Mouse (Mus musculus): ENCODE measurements around the gene Slc12a5.

Slc12a5 gene

DNA sequence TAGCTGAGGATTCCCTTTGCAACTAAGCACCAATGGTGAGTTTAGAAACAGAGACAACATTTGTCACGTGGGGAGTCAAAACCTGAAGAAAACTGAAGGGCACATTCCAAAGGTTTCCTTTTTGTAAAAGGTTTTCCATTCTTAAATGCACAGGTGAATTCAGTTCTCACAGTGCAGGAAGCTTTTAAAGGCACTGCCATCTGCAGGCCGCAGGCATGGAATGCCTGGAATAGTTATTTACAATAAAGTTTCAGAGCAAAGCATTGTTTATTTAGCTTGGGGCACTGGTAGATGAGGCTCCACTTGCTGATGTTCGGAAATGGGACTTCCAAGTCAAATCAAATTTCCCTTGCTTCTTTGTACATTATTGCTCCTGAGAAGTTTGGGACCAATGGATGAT lies 71.9 kb downstream of the Slc12a5 start:
- no peak for DNase-seq (ENCODE audit: low spot score in 2 of 2)

DNA sequence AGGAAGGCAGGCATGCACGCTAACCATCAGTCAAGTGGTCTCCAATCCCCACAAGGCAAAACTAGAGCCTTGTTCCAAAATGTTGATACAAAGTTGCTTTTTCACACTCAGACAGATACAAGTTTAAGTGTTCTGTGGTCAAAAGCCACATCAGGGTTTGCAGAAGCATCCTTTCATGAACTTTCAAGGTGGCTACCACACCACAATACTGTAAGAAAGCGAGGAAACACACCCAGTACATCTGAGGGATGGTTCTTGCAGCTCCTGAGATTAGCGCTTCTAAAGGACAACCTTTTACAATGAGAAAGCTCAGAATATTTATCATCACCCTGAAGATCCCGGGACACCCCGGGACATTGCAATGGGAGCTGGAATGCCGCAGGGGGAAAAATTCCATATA lies 72.7 kb downstream of the Slc12a5 start:
- no peak for DNase-seq (ENCODE audit: low spot score in 2 of 2)

DNA sequence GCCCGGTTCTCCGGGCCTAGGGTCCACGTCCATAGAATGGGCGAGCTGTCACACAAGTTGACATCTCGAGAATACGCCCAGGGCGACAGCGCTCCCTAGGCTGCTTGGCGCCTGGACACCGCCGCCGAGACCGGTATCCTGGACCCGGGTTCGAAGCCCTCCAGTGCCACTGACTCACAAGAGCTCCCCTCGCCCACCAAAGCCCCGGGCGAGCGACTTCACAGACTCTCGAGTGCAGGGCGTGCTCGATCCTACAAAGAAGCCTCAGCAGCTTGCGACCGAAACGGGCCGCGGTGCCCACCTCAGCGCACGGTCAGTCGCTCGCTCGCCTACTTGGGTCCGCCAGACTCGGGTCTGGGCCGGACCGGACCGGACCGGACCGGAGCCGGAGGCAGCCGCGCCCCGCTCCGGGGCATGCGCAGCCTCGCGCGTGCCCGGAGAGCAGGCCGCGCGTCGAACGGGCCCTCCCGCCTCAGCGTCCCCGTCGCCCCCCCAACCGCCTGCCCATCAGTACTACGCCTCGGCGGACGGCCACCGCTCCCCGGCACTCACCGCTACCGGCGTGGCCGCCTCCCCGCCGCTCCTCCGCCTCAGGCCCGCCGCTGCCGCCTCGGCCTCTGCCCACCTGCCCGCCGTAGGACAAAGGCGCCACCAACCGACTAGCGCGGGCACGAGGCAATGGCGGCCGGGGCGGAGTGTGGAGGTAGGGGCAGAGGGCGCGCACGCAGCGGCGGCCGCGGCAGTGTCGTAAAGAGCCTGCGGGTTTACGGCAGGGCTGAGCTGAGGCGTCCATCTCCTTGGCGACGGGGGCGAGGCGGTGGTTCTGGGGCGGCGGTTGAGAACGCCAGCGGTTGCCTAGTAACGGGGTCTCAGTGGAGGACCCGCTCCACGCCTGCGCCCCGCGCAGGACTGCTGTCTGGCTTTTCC lies 73.8 kb downstream of the Slc12a5 start, which contains the start of gene Ncoa5:
Ncoa5 (minus strand) TSS at position 737 of the 927 bp plus-strand sequence.
- DNase-seq (ENCODE audit: low spot score in 2 of 2) = peak; percentile 97 to 99

DNA sequence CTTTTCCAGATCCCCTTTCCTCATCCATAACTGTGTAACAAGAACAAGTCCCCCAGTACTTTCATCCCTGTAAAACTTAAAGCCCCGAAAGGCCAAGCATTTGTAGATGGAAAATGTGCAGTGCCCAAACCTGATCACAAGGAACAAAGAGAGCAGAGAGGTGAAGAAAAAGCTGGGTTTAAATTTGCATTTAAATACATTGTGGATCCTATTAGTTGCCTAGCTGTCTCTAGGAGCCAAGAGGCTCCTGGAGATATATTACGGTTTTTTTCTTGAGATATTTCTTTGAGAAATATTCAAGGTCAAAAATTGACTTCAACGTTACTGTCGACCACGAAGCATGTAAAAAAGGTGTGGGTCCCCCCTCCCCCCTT lies 74.4 kb downstream of the Slc12a5 start:
- DNase-seq (ENCODE audit: low spot score in 2 of 2) = no peak

DNA sequence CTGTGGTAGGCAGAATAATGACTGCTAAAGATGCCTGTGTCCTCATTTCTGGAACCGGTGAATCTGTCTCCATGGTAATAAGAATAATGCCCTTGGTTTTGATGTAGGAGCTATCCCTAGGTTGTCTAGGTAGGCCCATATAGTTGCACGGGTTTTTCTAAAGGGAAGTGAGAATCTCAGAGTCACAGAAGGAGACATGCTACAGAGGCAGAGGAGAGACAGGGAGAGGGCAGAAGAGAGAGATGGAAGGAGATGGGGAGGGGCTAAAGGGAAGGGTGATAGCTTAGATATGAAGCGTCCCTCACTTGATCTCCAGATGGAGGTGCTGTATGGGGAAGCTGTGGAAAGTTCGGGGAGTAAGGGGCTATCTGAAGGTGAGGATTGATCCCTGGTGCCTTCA lies 76.8 kb downstream of the Slc12a5 start:
- DNase-seq (ENCODE audit: low spot score in 2 of 2) = no peak

DNA sequence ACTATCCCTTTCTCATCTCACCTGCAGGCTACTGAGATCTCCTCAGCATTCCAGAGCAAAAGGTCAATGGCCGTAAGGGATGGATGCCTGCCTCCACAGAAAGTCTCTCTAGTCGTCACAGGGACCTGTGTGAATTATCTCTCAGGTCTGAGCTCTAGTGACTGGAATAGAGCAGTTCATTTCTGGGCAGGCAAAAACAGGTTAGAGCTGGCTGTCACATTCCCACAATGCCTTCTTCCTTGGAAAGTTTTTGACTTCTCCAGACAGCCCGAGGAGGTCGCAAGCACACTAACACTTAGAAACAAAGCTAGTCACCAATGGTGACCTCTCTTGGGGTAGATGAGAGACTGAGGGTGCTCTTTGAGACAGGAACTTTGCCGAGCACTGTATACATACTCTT lies 81.5 kb downstream of the Slc12a5 start:
- DNase-seq (ENCODE audit: low spot score in 2 of 2) = no peak

DNA sequence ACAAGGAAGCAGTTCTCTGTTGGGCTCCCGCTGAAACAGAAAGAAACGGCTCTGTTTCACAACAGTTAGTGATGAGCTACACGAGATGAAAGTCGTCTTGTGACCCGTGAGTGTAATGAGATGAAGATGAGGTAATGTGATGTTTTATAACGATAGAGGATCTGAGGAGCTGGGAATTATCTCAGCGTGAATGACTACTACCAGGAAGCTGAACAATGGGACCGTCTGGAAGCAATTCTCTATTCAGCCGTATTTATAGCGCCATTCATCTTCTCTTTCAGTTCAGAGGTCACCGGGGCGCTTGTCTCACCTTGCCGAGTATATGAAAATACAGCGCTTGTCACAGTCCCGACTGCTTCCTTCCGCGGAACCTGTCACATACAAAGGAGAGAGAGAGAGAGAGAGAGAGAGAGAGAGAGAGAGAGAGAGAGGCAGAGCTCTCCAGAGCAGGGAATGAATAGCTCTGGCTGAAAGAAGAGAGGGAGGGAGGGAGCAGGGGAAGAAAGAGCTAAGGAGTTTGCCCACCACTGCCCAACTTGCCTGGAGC lies 82.6 kb downstream of the Slc12a5 start:
- no peak for DNase-seq (ENCODE audit: low spot score in 2 of 2)

DNA sequence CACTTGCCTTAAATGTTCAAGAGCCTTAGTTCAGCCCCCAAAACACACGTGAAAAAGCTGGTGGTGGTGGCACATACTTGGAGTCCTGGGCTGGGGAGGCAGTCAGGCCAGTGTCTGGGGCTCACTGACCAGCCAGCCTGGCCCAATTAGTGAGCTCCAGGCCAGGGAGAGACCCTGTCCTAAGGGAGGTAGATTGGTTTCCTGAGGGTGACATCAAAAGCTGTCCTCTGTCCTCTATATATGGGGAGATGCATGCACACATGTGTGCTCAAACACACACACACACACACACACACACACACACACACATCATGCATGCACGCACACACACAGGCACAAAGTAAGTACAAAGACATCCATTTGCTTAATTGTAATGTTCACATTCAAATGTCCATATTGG lies 83.1 kb downstream of the Slc12a5 start:
- no peak for DNase-seq (ENCODE audit: low spot score in 2 of 2)

DNA sequence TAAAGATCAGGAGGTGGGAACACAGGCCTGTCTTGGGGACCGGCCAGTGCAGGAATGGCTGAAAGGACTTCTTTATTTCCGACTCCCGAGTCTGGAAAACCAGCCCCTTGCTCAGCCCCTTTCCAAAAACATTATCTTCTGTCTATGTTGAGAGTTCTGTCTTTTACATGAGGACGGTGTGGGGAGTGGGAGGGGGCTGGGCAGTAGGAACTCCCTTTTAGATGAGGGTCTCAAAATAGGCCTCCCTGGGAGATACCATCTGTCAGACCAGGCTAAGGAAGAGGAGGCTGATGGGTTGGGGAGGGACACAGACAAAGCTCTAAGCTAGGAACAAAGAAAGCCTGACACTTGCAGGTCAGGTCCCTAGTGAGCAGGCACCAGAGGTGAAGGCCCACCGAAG lies 88.4 kb downstream of the Slc12a5 start:
- DNase-seq (ENCODE audit: low spot score in 2 of 2) = no peak

Data from urinary bladder, postnatal 4 days (tissue).